Mouse (Mus musculus): ENCODE data around the gene Ppp1r12b. TPM values are rescaled to one million over a fixed set of nuclear protein-coding genes. Genes with fewer than 3 reads are reported as not detected.

Gene Ppp1r12b
- total RNA-seq, 4 experiments from 2014 or later, result 171 to 181 (median 179) TPM

- DNase-seq (ENCODE audit: low spot score), result no peak
These were observed 159.2 kb downstream of the Ppp1r12b start for GRCm38 (mm10) chr1:134796536-134796935.

GRCm38 (mm10) chr1:134796076-134796475 lies 159.7 kb downstream of the Ppp1r12b start:
- DNase-seq (ENCODE audit: low spot score), result no peak

- DNase-seq (ENCODE audit: low spot score), result no peak
These were observed 164.3 kb downstream of the Ppp1r12b start for GRCm38 (mm10) chr1:134791456-134791855.

- DNase-seq (ENCODE audit: low spot score), result no peak
These were observed 164.9 kb downstream of the Ppp1r12b start for GRCm38 (mm10) chr1:134790716-134791439.

DNA sequence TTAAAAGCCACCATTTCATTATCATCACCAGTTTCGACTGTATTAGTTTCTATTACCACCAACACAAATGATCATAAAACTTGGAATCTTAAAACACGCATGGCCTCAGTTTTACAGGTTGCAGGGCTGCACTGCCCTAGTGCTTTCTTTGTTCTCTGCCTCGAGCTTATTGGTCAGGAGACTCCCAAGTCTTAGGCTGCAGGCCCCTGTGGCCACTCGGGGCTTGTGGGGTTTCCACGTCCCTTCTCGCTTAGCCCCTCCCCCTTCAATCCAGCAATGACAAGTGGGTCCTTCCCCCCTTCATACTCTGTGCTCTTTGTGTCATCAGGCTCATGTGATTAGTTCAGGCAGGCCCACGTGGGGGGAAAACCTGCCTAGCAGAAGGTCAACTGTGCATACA lies 167.6 kb downstream of the Ppp1r12b start:
- DNase-seq (ENCODE audit: low spot score), result no peak

- DNase-seq (ENCODE audit: low spot score), result no peak
These were observed 170.8 kb downstream of the Ppp1r12b start for GRCm38 (mm10) chr1:134784911-134785310.

- DNase-seq (ENCODE audit: low spot score), result no peak
These were observed 171.3 kb downstream of the Ppp1r12b start for GRCm38 (mm10) chr1:134784481-134784880.

- DNase-seq (ENCODE audit: low spot score), result no peak
These were observed 171.8 kb downstream of the Ppp1r12b start for GRCm38 (mm10) chr1:134783958-134784357.

- DNase-seq (ENCODE audit: low spot score), result no peak
These were observed 172.9 kb downstream of the Ppp1r12b start for GRCm38 (mm10) chr1:134782797-134783196.

DNA sequence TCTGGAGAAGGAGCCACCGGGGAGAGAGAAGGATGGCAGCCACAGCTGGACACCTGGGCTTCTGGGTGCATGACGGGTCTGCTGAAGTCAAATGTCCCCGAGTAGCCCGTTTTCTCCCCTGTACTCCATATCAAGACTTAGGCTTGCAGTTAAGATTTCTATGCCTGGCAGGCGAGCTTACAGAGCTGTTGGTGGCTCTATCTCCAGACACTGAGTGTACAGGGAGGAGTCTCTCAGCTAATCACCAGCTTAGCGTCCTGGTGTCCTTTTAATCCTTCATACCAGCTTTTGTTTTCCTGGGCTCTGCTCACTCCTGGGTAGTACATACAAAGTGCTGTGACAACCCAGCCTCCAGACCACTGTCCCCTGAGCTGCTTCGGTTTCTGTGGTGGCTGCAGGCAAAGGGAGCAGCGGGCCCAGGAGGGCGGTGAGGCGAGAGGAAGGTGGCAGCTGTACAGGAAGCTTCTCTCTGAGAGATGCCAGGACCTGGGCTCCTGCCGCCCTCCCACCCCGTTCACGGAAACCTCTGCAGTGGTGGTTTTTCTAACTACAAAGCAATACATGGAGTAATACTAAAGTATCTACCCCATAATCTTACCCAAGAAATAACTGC lies 177.7 kb downstream of the Ppp1r12b start:
- DNase-seq (ENCODE audit: low spot score), result no peak

- no peak for DNase-seq (ENCODE audit: low spot score)
These were observed 178.4 kb downstream of the Ppp1r12b start for GRCm38 (mm10) chr1:134777201-134777885.

DNA sequence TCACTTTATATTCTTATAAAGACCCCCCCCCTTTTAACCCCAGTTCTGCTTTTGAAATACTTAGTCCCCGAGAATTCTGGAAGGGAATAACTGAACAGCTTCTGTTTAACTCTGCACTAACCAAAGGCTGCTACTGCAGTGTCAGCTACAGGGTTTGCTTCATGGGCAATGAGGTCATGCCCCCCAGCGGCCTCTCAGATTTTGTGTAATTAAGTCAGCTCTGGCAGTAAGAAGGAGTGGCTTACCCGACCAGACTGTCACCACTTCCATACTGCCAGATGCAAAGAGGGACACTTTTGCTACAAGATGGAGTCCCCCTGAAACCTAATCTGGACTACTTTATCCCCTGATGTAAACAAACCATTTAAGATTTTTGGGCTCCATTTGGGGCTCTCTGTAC lies 180.1 kb downstream of the Ppp1r12b start:
- DNase-seq (ENCODE audit: low spot score), result no peak

GRCm38 (mm10) chr1:134774728-134775287 lies 180.9 kb downstream of the Ppp1r12b start:
- peak; percentile 53 for DNase-seq (ENCODE audit: low spot score)

DNA sequence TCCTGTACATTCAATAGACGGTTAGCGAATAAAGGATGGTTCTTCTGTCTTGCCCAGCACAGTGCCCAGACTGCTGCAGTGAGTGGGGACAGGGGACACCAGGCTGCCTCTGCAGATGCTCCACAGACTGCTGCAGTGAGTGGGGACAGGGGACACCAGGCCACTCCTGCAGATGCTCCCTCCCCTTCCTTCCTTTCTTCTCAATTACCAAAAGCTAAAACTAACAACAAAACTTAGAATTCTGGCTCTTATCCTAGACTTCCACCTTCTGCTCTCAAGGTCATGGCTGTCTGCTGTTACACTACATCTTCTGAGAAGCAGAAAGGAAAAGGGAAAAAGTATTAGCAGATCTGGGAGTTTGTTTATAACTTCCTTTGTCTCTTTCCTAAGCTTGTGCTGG lies 181.5 kb downstream of the Ppp1r12b start:
- no peak for DNase-seq (ENCODE audit: low spot score)

- DNase-seq (ENCODE audit: low spot score), result no peak
These were observed 182.5 kb downstream of the Ppp1r12b start for GRCm38 (mm10) chr1:134773256-134773655.

DNA sequence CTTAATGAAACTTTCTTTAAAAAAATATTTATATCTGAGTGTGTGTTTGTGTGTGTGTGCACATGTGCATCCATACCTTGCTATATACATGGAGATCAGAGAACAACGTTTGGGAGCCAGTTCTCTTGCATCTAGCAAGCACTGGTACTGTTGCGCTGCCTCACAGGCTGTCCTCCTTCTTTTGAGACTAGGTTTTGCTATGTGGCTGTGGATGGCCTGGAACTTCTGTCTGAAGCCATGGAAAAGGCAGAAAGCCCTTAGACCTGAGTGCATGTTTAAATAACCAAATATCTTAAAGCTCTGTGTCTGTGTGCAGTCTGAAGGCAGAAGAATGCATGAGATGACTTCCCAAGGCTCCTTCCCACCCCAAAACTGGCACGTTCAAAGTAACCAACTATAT lies 182.9 kb downstream of the Ppp1r12b start:
- no peak for DNase-seq (ENCODE audit: low spot score)

GRCm38 (mm10) chr1:134771999-134772398 lies 183.7 kb downstream of the Ppp1r12b start:
- DNase-seq (ENCODE audit: low spot score), result no peak

DNA sequence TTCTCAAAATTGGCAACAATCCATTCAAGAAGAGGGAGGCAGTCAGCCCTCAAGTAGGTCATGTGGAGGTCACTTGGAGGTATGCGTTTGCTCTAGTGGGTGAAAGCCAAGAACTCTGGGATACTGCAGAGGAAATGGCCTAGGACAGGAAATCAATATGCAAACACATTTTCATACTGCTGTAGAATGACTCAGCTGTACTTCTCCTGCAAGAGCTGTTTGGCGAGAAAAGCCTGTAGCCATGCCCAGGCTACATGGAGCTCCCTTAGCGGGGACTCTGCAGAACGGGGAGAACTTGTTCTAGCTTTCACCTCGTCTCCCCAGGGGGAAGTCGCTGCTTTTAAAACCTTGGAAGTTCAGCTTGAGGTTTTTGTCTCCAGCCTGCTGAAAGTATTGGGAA lies 184.4 kb downstream of the Ppp1r12b start:
- DNase-seq (ENCODE audit: low spot score), result peak; percentile 82

DNA sequence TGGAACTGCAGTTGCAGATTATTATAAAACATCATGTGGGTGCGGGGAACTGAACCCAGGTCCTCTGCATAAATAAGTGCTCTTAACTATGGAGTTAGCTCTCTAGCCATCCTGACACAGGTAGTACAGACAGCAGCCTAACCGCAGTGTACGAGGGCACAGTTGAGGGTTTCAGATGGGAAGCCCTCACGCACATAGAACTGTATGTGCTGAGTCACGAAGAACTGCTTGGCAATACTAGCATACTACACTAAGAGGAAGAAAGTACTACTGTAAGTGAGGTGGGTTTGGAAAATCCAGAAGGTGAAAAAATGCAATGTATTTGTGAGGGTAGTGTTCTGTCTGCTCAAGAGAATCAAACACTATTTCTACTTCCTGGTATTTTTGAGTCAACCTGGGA lies 185.4 kb downstream of the Ppp1r12b start:
- DNase-seq (ENCODE audit: low spot score), result no peak

- DNase-seq (ENCODE audit: low spot score), result no peak
These were observed 189.3 kb downstream of the Ppp1r12b start for GRCm38 (mm10) chr1:134766448-134766847.

DNA sequence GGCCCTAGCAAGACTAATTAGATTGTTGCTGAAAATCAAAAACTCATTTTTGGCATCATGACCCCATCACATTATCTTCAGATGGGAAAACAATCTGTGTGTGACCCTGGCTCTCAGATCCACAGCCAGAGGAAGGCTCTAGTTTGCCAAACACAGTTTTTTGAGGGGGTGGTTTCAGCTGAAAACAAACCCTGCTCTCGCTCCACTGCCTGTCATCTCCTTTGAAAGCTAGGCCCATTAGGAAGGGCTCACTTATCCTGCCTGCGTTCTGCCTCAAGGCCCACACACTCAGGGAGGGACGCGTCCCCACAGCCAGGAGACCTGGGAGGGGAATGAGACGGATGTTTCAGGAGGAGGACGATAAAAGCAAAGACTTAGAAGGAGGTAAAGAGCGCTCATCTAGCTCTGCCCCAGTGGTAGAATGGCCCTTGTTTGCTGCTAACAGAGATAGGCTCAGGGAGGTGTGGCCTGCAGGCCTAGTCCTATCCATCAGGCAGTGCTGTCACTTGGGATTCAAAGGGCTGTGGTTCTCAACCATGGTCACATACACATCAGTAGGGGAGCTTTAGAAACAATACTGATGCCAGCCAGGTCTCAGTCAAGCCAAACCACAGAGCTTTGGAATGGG lies 190.8 kb downstream of the Ppp1r12b start:
- DNase-seq (ENCODE audit: low spot score), result no peak
